Mouse (Mus musculus) midbrain, embryonic 16.5 days (tissue): ENCODE measurements around the gene Aipl1. TPM values are rescaled to one million over a fixed set of nuclear protein-coding genes. Genes with fewer than 3 reads are reported as not detected.
"Not testable (repeated sequence)": the region's sequence is repeated elsewhere in the genome, so short reads cannot be mapped to it uniquely, and the experiment has no call there.

Experiments used
- ATAC-seq: fragments of 200-750 bp; cut with Nextera tagmentation; 2 replicates; pipeline ENCODE4 v1.8.0; 2017; ENCODE audit warnings: moderate TSS enrichment
- H3K27ac ChIP-seq: fragments of 300-500 bp; sonication (generic); 2 replicates; pipeline ENCODE4 v1.5.1; 2014; ENCODE audit warnings: mild to moderate bottlenecking, low read length, mixed read lengths
- H3K27me3 ChIP-seq: fragments of 300-500 bp; sonication (generic); 2 replicates; pipeline ENCODE4 v1.6.1; 2014; ENCODE audit warnings: low read depth, low read length, mixed read lengths; ENCODE audit not compliant: control insufficient read depth, insufficient read depth
- H3K36me3 ChIP-seq: fragments of 300-500 bp; sonication (generic); 2 replicates; pipeline ENCODE4 v1.6.1; 2014; ENCODE audit warnings: mild to moderate bottlenecking, low read length, moderate library complexity, mixed read lengths; ENCODE audit not compliant: control insufficient read depth, insufficient read depth
- H3K4me1 ChIP-seq: fragments of 300-500 bp; sonication (generic); 2 replicates; pipeline ENCODE4 v1.6.1; 2014; ENCODE audit warnings: mild to moderate bottlenecking, low read length, mixed read lengths; ENCODE audit not compliant: control insufficient read depth, insufficient read depth
- H3K4me2 ChIP-seq: fragments of 300-500 bp; sonication (generic); 2 replicates; pipeline ENCODE4 v1.6.1; 2014; ENCODE audit warnings: mild to moderate bottlenecking, low read length, mixed read lengths
- H3K4me3 ChIP-seq: fragments of 300-500 bp; sonication (generic); 2 replicates; pipeline ENCODE4 v1.5.1; 2014; ENCODE audit warnings: low read depth, mild to moderate bottlenecking, low read length, moderate library complexity, mixed read lengths
- H3K9ac ChIP-seq: fragments of 300-500 bp; sonication (generic); 2 replicates; pipeline ENCODE4 v1.6.1; 2014; ENCODE audit warnings: low read depth, low read length, mixed read lengths
- H3K9me3 ChIP-seq: fragments of 300-500 bp; sonication (generic); replicated peaks from 2 replicates; pipeline ENCODE4 v1.6.1; 2014; ENCODE audit warnings: mild to moderate bottlenecking, low read length, mixed read lengths; ENCODE audit not compliant: control insufficient read depth, poor library complexity, severe bottlenecking
- WGBS: fragments of 180-500 bp; shearing (Covaris S2); extraction: QIAGEN DNeasy Blood & Tissue Kit; methylation state at CpG from one replicate; pipeline ENCODE4 v1.1.7; 2014; 5-methylcytosine and 5-hydroxymethylcytosine counted together
- polyA plus RNA-seq: library from polyadenylated mRNA; unstranded; fragments of >200 nt; fragmentation: Nextera tagmentation; extraction: Ambion mirVana; gene quantifications from 2 replicates; pipeline ENCODE4 v1.2.1, GENCODE M21; 2015

The Aipl1 gene
- polyA plus RNA-seq, 1 experiment from 2014 or later = 0.65 TPM

- WGBS = 17% methylated on average over 9 of the region's 9 CpGs
Observed at GRCm38 (mm10) chr11:71995968-71996511, 41.3 kb downstream of the Aipl1 start.

GRCm38 (mm10) chr11:71992438-71992837 lies 44.9 kb downstream of the Aipl1 start:
- Histone ChIP-seq H3K4me2 (no peak overlapping the region), H3K36me3 (no peaks in the 10 kb centered on the region), H3K9ac (no peak overlapping the region), H3K27ac (no peak overlapping the region), H3K27me3 (no peaks in the 10 kb centered on the region), H3K9me3 (no peaks in the 10 kb centered on the region), H3K4me3 (no peak overlapping the region), H3K4me1 (peaks cover 19% of the 10 kb centered on the region)
- 93% methylated on average over 12 of the region's 12 CpGs for WGBS
- no peak for ATAC-seq

More at GRCm38 (mm10) chr11:71995968-71996511, 41.3 kb downstream of the Aipl1 start:
- Histone ChIP-seq H3K9me3 (no peaks in the 10 kb centered on the region), H3K4me2 (peak overlapping the region; percentile 42), H3K4me3 (no peak overlapping the region), H3K27me3 (no peaks in the 10 kb centered on the region), H3K36me3 (no peaks in the 10 kb centered on the region), H3K9ac (peak overlapping the region; percentile 52), H3K27ac (peak overlapping the region; percentile 77), H3K4me1 (peaks cover 19% of the 10 kb centered on the region)
- ATAC-seq = peak; percentile 84

- H3K27ac ChIP-seq = no peak overlapping the region
- no peaks in the 10 kb centered on the region for H3K9me3 ChIP-seq
- ATAC-seq = no peak
- peaks cover 18% of the 10 kb centered on the region for H3K4me1 ChIP-seq
- no peaks in the 10 kb centered on the region for H3K36me3 ChIP-seq
- no peak overlapping the region for H3K4me3 ChIP-seq
- H3K9ac ChIP-seq = no peak overlapping the region
- H3K27me3 ChIP-seq = no peaks in the 10 kb centered on the region
- WGBS = 29% methylated on average over 5 of the region's 5 CpGs
- H3K4me2 ChIP-seq = no peak overlapping the region
Observed at GRCm38 (mm10) chr11:71991541-71991940, 45.8 kb downstream of the Aipl1 start.

- H3K9ac ChIP-seq, H3K36me3 ChIP-seq, H3K27ac ChIP-seq, H3K4me1 ChIP-seq, H3K27me3 ChIP-seq, H3K4me2 ChIP-seq, ATAC-seq, H3K9me3 ChIP-seq, H3K4me3 ChIP-seq: not testable (repeated sequence)
- 72% methylated on average over 5 of the region's 5 CpGs for WGBS
Observed at GRCm38 (mm10) chr11:71989407-71989806, 47.9 kb downstream of the Aipl1 start.

DNA sequence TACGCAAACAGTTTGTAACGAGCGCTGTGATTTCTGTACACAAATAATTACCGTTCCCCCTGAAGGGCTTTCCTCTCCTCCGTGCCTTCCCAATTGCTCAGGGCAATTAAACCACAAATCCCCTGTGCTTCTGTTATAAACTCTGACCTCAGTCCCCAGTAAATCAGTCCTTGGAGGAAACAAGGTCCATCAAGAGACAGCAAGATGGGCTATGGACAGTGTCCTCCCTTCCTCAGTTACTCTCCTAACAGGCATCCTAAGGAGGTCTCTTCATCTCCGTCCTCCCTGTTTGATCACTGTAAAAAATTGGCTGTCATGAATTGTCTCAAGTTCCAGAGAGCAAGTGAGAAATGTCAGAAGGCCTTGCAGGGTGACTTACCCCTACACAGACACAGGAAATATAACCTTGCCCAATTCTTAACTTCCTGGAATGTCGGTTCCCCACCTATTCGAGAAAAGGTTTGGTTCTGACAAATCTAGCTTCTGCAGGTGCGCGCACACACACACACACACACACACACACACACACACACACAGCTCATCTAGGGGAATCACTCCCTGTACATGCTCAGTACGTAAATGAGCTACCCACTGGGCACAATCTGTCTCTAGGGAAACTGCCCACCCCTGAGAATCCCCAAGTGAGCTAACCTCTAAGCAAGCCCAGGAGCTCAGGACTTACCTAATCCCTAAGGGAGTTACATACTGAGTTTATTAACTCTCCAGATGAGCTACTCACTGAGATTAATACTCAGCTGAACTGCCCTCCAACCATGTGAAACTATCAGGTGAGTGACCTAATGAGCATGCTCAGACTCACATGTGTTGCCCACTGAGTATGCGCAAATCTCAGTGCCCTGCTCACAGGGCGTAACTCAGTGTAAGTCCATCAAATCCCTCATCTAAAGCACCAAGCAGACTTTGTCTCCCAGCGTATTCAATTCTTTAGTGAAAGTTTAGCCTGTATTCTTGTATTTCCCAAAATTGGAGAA lies 49.9 kb downstream of the Aipl1 start:
- 63% methylated on average over 14 of the region's 14 CpGs for WGBS

DNA sequence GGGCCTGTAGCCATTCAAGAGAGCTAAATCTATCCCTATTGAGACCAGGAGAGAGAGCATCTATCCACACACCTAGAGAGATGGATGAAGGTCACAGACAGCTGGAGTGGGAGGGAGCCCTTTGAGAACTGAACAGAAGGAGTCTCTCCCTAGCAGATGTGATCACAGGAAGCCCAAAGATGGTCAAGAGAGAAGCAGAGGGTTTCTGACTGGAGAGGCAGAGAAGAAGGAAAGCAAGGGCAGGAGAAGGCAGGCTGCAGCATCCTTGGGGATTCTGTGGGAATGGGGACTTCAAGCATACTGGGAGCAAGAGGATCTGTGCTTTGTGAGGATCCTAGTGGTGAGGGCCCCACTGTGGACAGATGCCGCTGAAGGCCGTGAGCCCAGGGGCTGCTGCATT lies 51.5 kb downstream of the Aipl1 start:
- peaks cover 8% of the 10 kb centered on the region; the same call in 1 of the 2 replicates for H3K4me1 ChIP-seq
- H3K4me3 ChIP-seq = no peak overlapping the region
- H3K36me3 ChIP-seq = no peaks in the 10 kb centered on the region
- ATAC-seq = no peak
- no peak overlapping the region for H3K27ac ChIP-seq
- 95% methylated on average over 2 of the region's 2 CpGs for WGBS
- no peaks in the 10 kb centered on the region for H3K27me3 ChIP-seq
- H3K4me2 ChIP-seq = no peak overlapping the region
- H3K9me3 ChIP-seq = no peaks in the 10 kb centered on the region
- no peak overlapping the region for H3K9ac ChIP-seq

More for the DNA sequence above, 49.9 kb downstream of the Aipl1 start:
- Histone ChIP-seq H3K9me3 (no peaks in the 10 kb centered on the region), H3K36me3 (no peaks in the 10 kb centered on the region), H3K27ac (no peak overlapping the region), H3K4me2 (no peak overlapping the region), H3K4me1 (peaks cover 8% of the 10 kb centered on the region; the same call in 1 of the 2 replicates), H3K27me3 (no peaks in the 10 kb centered on the region), H3K9ac (no peak overlapping the region), H3K4me3 (no peak overlapping the region)
- no peak for ATAC-seq

GRCm38 (mm10) chr11:71985101-71985711 lies 52.1 kb downstream of the Aipl1 start:
- Histone ChIP-seq H3K9me3 (no peaks in the 10 kb centered on the region), H3K4me2 (no peak overlapping the region), H3K36me3 (no peaks in the 10 kb centered on the region), H3K27ac (no peak overlapping the region), H3K9ac (no peak overlapping the region), H3K4me1 (peaks cover 8% of the 10 kb centered on the region; the same call in 1 of the 2 replicates), H3K4me3 (no peak overlapping the region), H3K27me3 (no peaks in the 10 kb centered on the region)
- 0 out of 2 replicates have a peak, but pooled peaks have one; percentile 54 for ATAC-seq
- WGBS = 41% methylated on average over 4 of the region's 4 CpGs

GRCm38 (mm10) chr11:71984093-71984492 lies 53.2 kb downstream of the Aipl1 start:
- no peaks in the 10 kb centered on the region for H3K36me3 ChIP-seq
- H3K9me3 ChIP-seq = no peaks in the 10 kb centered on the region
- no peak overlapping the region for H3K27ac ChIP-seq
- no peaks in the 10 kb centered on the region for H3K27me3 ChIP-seq
- H3K4me2 ChIP-seq = no peak overlapping the region
- ATAC-seq = no peak
- no peak overlapping the region for H3K4me3 ChIP-seq
- no peak overlapping the region for H3K9ac ChIP-seq
- peaks cover 8% of the 10 kb centered on the region; the same call in 1 of the 2 replicates for H3K4me1 ChIP-seq
- 86% methylated on average over 2 of the region's 2 CpGs for WGBS
